Mouse (Mus musculus): ENCODE measurements around the gene 1700113H08Rik. TPM values are rescaled to one million over a fixed set of nuclear protein-coding genes. Genes with fewer than 3 reads are reported as not detected.

Gene 1700113H08Rik
- total RNA-seq, 2 experiments from 2014 or later, result not detected

- DNase-seq (ENCODE audit: low spot score in 2 of 2), result no peak
These were observed 140.9 kb downstream of the 1700113H08Rik start for GRCm38 (mm10) chr10:87198720-87199119.

GRCm38 (mm10) chr10:87209466-87209865, 151.6 kb downstream of the 1700113H08Rik start:
- no peak for DNase-seq (ENCODE audit: low spot score in 2 of 2)

GRCm38 (mm10) chr10:87211046-87211445, 153.2 kb downstream of the 1700113H08Rik start:
- DNase-seq (ENCODE audit: low spot score in 2 of 2), result no peak

- no peak for DNase-seq (ENCODE audit: low spot score in 2 of 2)
These were observed 155.0 kb downstream of the 1700113H08Rik start for GRCm38 (mm10) chr10:87212854-87213253.

- DNase-seq (ENCODE audit: low spot score in 2 of 2), result no peak
These were observed 172.4 kb downstream of the 1700113H08Rik start for GRCm38 (mm10) chr10:87230071-87230910.

- DNase-seq (ENCODE audit: low spot score in 2 of 2), result no peak
These were observed 181.6 kb downstream of the 1700113H08Rik start for GRCm38 (mm10) chr10:87239332-87240008.

- no peak for DNase-seq (ENCODE audit: low spot score in 2 of 2)
These were observed 213.9 kb downstream of the 1700113H08Rik start for GRCm38 (mm10) chr10:87271724-87272123.

GRCm38 (mm10) chr10:87272133-87272622, 214.3 kb downstream of the 1700113H08Rik start:
- no peak for DNase-seq (ENCODE audit: low spot score in 2 of 2)

GRCm38 (mm10) chr10:87275075-87275474, 217.2 kb downstream of the 1700113H08Rik start:
- no peak for DNase-seq (ENCODE audit: low spot score in 2 of 2)

Other genes with a start within 250 kb of the 1700113H08Rik start
- under 1 TPM; 0.27 to 0.49 TPM for gene Stab2, start 50.0 kb upstream of the 1700113H08Rik start, total RNA-seq (2021)